Mouse (Mus musculus) MEL (cell line): Measurements from ENCODE around the gene Nme7. TPM values are rescaled to one million over a fixed set of nuclear protein-coding genes. Genes with fewer than 3 reads are reported as not detected.

ENCODE experiments used
- DNase-seq: peaks from one replicate; pipeline ENCODE4 v3.0.0; 2011; ENCODE audit warnings: low read depth, low spot score
- H3K27ac ChIP-seq: 2 replicates; pipeline ENCODE4 v1.5.1; 2012; ENCODE audit warnings: low read depth, mild to moderate bottlenecking, control low read depth, low read length, moderate library complexity; ENCODE audit not compliant: control insufficient read depth
- H3K27me3 ChIP-seq, 2 experiments: fragments of 150-350 bp in 1 of 2; sonication (generic) in 1 of 2; 2 replicates each; pipeline ENCODE4 v1.6.1; 2012; ENCODE audit warnings: low read length in 2 of 2, mild to moderate bottlenecking in 2 of 2, improper control_type of control experiment in 1 of 2, moderate library complexity in 1 of 2; ENCODE audit not compliant: insufficient read depth in 2 of 2, control insufficient read depth in 1 of 2
- H3K36me3 ChIP-seq, 2 experiments: 2 replicates each; pipeline ENCODE4 v1.6.1; 2012 to 2014; ENCODE audit warnings: low read length in 2 of 2, improper control_type of control experiment in 1 of 2, inconsistent platforms in 1 of 2, mild to moderate bottlenecking in 1 of 2; ENCODE audit not compliant: insufficient read depth in 2 of 2, control insufficient read depth in 1 of 2
- H3K4me1 ChIP-seq, 2 experiments: fragments of 150-350 bp in 1 of 2; sonication (generic) in 1 of 2; 2 replicates each; pipeline ENCODE4 v1.6.1; 2012; ENCODE audit warnings: low read length in 2 of 2, improper control_type of control experiment in 1 of 2, mild to moderate bottlenecking in 1 of 2; ENCODE audit not compliant: insufficient read depth in 2 of 2, control insufficient read depth in 1 of 2
- H3K4me3 ChIP-seq, 2 experiments: fragments of 150-350 bp in 1 of 2; sonication (generic) in 1 of 2; 2 replicates each; pipeline ENCODE4 v1.5.1; 2012; ENCODE audit warnings: low read depth in 2 of 2, low read length in 2 of 2, mild to moderate bottlenecking in 2 of 2, moderate library complexity in 2 of 2, control low read depth in 1 of 2, improper control_type of control experiment in 1 of 2; ENCODE audit not compliant: control insufficient read depth in 1 of 2, insufficient read depth in 1 of 2
- H3K79me2 ChIP-seq: 2 replicates; pipeline ENCODE4 v1.6.1; 2012; ENCODE audit warnings: mild to moderate bottlenecking, low read length, moderate library complexity; ENCODE audit not compliant: control insufficient read depth, poor library complexity, insufficient read depth
- H3K9ac ChIP-seq: 2 replicates; pipeline ENCODE4 v1.6.1; 2012; ENCODE audit warnings: low read depth, mild to moderate bottlenecking, control low read depth, low read length, moderate library complexity; ENCODE audit not compliant: control insufficient read depth, poor library complexity, severe bottlenecking
- H3K9me3 ChIP-seq: fragments of 150-350 bp; sonication (generic); replicated peaks from 2 replicates; pipeline ENCODE4 v1.6.1; 2012; ENCODE audit warnings: mild to moderate bottlenecking, low read length, improper control_type of control experiment, moderate library complexity; ENCODE audit not compliant: insufficient read depth
- BHLHE40 ChIP-seq: IDR thresholded peaks from 2 replicates; pipeline ENCODE4 v1.6.1; 2012; ENCODE audit warnings: low read depth, mild to moderate bottlenecking, inconsistent platforms, low read length, improper control_type of control experiment, borderline replicate concordance
- CHD1 ChIP-seq: IDR thresholded peaks from 2 replicates; pipeline ENCODE4 v1.6.1; 2012; ENCODE audit warnings: low read depth, mild to moderate bottlenecking, inconsistent platforms, low read length, improper control_type of control experiment
- E2F4 ChIP-seq: IDR thresholded peaks from 2 replicates; pipeline ENCODE4 v1.6.1; 2011; ENCODE audit warnings: low read depth, low read length, improper control_type of control experiment, borderline replicate concordance
- ELF1 ChIP-seq: IDR thresholded peaks from 2 replicates; pipeline ENCODE4 v1.6.1; 2014; ENCODE audit warnings: low read depth, mild to moderate bottlenecking, inconsistent platforms, low read length, improper control_type of control experiment, moderate library complexity
- GABPA ChIP-seq: IDR thresholded peaks from 2 replicates; pipeline ENCODE4 v1.6.1; 2012; ENCODE audit warnings: low read depth, mild to moderate bottlenecking, inconsistent platforms, low read length, improper control_type of control experiment, moderate library complexity
- HCFC1 ChIP-seq: IDR thresholded peaks from 2 replicates; pipeline ENCODE4 v1.6.1; 2012; ENCODE audit warnings: low read depth, mild to moderate bottlenecking, inconsistent platforms, low read length, improper control_type of control experiment, moderate library complexity
- JUND ChIP-seq: IDR thresholded peaks from 2 replicates; pipeline ENCODE4 v1.6.1; 2011; ENCODE audit warnings: low read depth, mild to moderate bottlenecking, improper control_type of control experiment, low read length
- KAT2A ChIP-seq: conservative IDR thresholded peaks from 2 replicates; pipeline ENCODE4 v1.6.1; 2012; ENCODE audit warnings: low read depth, low read length, improper control_type of control experiment, inconsistent platforms
- MAFK ChIP-seq: IDR thresholded peaks from 2 replicates; pipeline ENCODE4 v1.6.1; 2011; ENCODE audit warnings: low read depth, mild to moderate bottlenecking, low read length, improper control_type of control experiment, borderline replicate concordance
- MAX ChIP-seq: IDR thresholded peaks from 2 replicates; pipeline ENCODE4 v1.6.1; 2011; ENCODE audit warnings: low read length, improper control_type of control experiment
- MAZ ChIP-seq: IDR thresholded peaks from 2 replicates; pipeline ENCODE4 v1.6.1; 2012; ENCODE audit warnings: low read depth, mild to moderate bottlenecking, inconsistent platforms, low read length, improper control_type of control experiment
- MYB ChIP-seq: IDR thresholded peaks from 2 replicates; pipeline ENCODE4 v1.6.1; 2011; ENCODE audit warnings: mild to moderate bottlenecking, low read depth, low read length, improper control_type of control experiment
- NRF1 ChIP-seq: IDR thresholded peaks from 2 replicates; pipeline ENCODE4 v1.6.1; 2014; ENCODE audit warnings: low read depth, mild to moderate bottlenecking, inconsistent platforms, low read length, improper control_type of control experiment, moderate library complexity; ENCODE audit not compliant: poor library complexity, insufficient read depth, severe bottlenecking
- POLR2AphosphoS2 ChIP-seq: IDR thresholded peaks from 2 replicates; pipeline ENCODE4 v1.6.1; 2011; ENCODE audit warnings: low read length, improper control_type of control experiment
- POLR2AphosphoS5 ChIP-seq: IDR thresholded peaks from 2 replicates; pipeline ENCODE4 v1.6.1; 2012; ENCODE audit warnings: low read depth, borderline replicate concordance, mild to moderate bottlenecking, inconsistent platforms, low read length, moderate library complexity, mixed read lengths
- SIN3A ChIP-seq: IDR thresholded peaks from 2 replicates; pipeline ENCODE4 v1.6.1; 2012; ENCODE audit warnings: low read length, improper control_type of control experiment, inconsistent platforms
- SMC3 ChIP-seq: IDR thresholded peaks from 2 replicates; pipeline ENCODE4 v1.6.1; 2011; ENCODE audit warnings: low read depth, low read length, improper control_type of control experiment
- TBP ChIP-seq: IDR thresholded peaks from 2 replicates; pipeline ENCODE4 v1.8.0; 2011; ENCODE audit warnings: low read depth, low read length, improper control_type of control experiment
- TCF12 ChIP-seq: IDR thresholded peaks from 2 replicates; pipeline ENCODE4 v1.6.1; 2014; ENCODE audit warnings: low read depth, mild to moderate bottlenecking, inconsistent platforms, low read length, improper control_type of control experiment, moderate library complexity
- USF2 ChIP-seq, 2 experiments: IDR thresholded peaks; 2 replicates each; pipeline ENCODE4 v1.6.1; 2011 to 2012; ENCODE audit warnings: improper control_type of control experiment in 2 of 2, low read length in 2 of 2, borderline replicate concordance in 1 of 2, inconsistent platforms in 1 of 2, low read depth in 1 of 2, mild to moderate bottlenecking in 1 of 2; ENCODE audit not compliant: insufficient read depth in 1 of 2
- ZC3H11A ChIP-seq: IDR thresholded peaks from 2 replicates; pipeline ENCODE4 v1.6.1; 2012; ENCODE audit warnings: low read depth, mild to moderate bottlenecking, inconsistent platforms, low read length, improper control_type of control experiment
- ZKSCAN1 ChIP-seq: IDR thresholded peaks from 2 replicates; pipeline ENCODE4 v1.6.1; 2012; ENCODE audit warnings: low read depth, mild to moderate bottlenecking, inconsistent platforms, low read length, improper control_type of control experiment, moderate library complexity
- ZMIZ1 ChIP-seq: IDR thresholded peaks from 2 replicates; pipeline ENCODE4 v1.6.1; 2012; ENCODE audit warnings: low read depth, mild to moderate bottlenecking, inconsistent platforms, low read length, improper control_type of control experiment, moderate library complexity
- ZNF384 ChIP-seq: IDR thresholded peaks from 2 replicates; pipeline ENCODE4 v1.6.1; 2012; ENCODE audit warnings: low read depth, mild to moderate bottlenecking, inconsistent platforms, low read length, improper control_type of control experiment
- polyA plus RNA-seq, 2 experiments: library from polyadenylated mRNA; stranded (reverse) in 1 of 2; unstranded in 1 of 2; fragments of >175 nt in 1 of 2; fragments of >200 nt in 1 of 2; gene quantifications; 2 replicates each; pipeline versions ENCODE4 v1.2.1 to v1.2.4; 2012; ENCODE audit warnings: low replicate concordance in 2 of 2, low read depth in 1 of 2; ENCODE audit not compliant: insufficient read length in 2 of 2, insufficient read depth in 1 of 2, missing spikeins in 1 of 2
- total RNA-seq: library from RNA; depleted of rRNA; stranded (reverse); fragments of 300-350 nt; gene quantifications from 2 replicates; pipeline ENCODE4 v1.2.3, GENCODE M21; 2012

The Nme7 gene
- total and polyA plus RNA-seq, 3 experiments: 23.2 to 27.6 TPM; not detected in 1

GRCm38 (mm10) chr1:164287406-164287805 is 16.5 kb upstream of the Nme7 start:
- Histone ChIP-seq H3K27me3 (no peaks in the 10 kb centered on the region), H3K4me3 (no peak overlapping the region), H3K9ac (no peak overlapping the region), H3K27ac (no peak overlapping the region), H3K36me3 (peaks cover 0 to 5% of the 10 kb centered on the region in 2 experiments; a peak in 2 of 4 replicates), H3K79me2 (no peaks in the 10 kb centered on the region), H3K9me3 (no peaks in the 10 kb centered on the region), H3K4me1 (no peaks in the 10 kb centered on the region)
- no peak for DNase-seq
- TF ChIP-seq ZMIZ1 (no peak), TCF12 (no peak), ZNF384 (no peak), GABPA (no peak), BHLHE40 (no peak), TBP (no peak), SMC3 (no peak), MAZ (no peak), MAFK (no peak), SIN3A (no peak), USF2 (IDR thresholded peaks at IDR 0.05; ENCODE audit: borderline replicate concordance in 1 of 2, insufficient read depth in 1 of 2, low read depth in 1 of 2, low read length in 2 of 2) (no peak)

GRCm38 (mm10) chr1:164292040-164292439 is 11.9 kb upstream of the Nme7 start:
- no peak overlapping the region for H3K9ac ChIP-seq
- no peaks in the 10 kb centered on the region for H3K9me3 ChIP-seq
- H3K4me3 ChIP-seq: no peak overlapping the region
- H3K79me2 ChIP-seq: no peaks in the 10 kb centered on the region
- DNase-seq: no peak
- H3K4me1 ChIP-seq: no peaks in the 10 kb centered on the region
- peaks cover 0 to 10% of the 10 kb centered on the region in 2 experiments; a peak in 2 of 4 replicates for H3K36me3 ChIP-seq
- H3K27ac ChIP-seq: no peak overlapping the region
- no peaks in the 10 kb centered on the region for H3K27me3 ChIP-seq
- TF ChIP-seq E2F4: no peak
- no peak for TF ChIP-seq CHD1
- TF ChIP-seq ZNF384: no peak
- no peak for TF ChIP-seq JUND
- TF ChIP-seq POLR2AphosphoS5: no peak
- no peak for TF ChIP-seq ELF1
- no peak for TF ChIP-seq NRF1
- no peak for TF ChIP-seq POLR2AphosphoS2
- TF ChIP-seq ZKSCAN1: no peak
- no peak for TF ChIP-seq SIN3A
- TF ChIP-seq ZC3H11A: no peak
- no peak for TF ChIP-seq HCFC1
- TF ChIP-seq KAT2A: no peak
- TF ChIP-seq GABPA: no peak
- TF ChIP-seq TCF12: no peak
- TF ChIP-seq MYB: no peak
- no peak for TF ChIP-seq MAX
